Mouse (Mus musculus): Measurements from ENCODE around the gene Fgfr2. TPM values are rescaled to one million over a fixed set of nuclear protein-coding genes. Genes with fewer than 3 reads are reported as not detected.
"Not testable (repeated sequence)": the region's sequence is repeated elsewhere in the genome, so short reads cannot be mapped to it uniquely, and the experiment has no call there.

Gene Fgfr2
- total RNA-seq, 2 experiments from 2014 or later: 43.7 to 44.3 TPM

- no peak for DNase-seq (ENCODE audit: extremely low spot score in 1 of 2, low spot score in 1 of 2)
These were observed 668.0 kb downstream of the Fgfr2 start for GRCm38 (mm10) chr7:132455071-132455720.

- no peak for DNase-seq (ENCODE audit: extremely low spot score in 1 of 2, low spot score in 1 of 2)
These were observed 673.0 kb downstream of the Fgfr2 start for GRCm38 (mm10) chr7:132449891-132450735.

- no peak for DNase-seq (ENCODE audit: extremely low spot score in 1 of 2, low spot score in 1 of 2)
These were observed 674.5 kb downstream of the Fgfr2 start for GRCm38 (mm10) chr7:132448511-132449154.

GRCm38 (mm10) chr7:132447558-132447957, 675.6 kb downstream of the Fgfr2 start:
- no peak for DNase-seq (ENCODE audit: extremely low spot score in 1 of 2, low spot score in 1 of 2)

GRCm38 (mm10) chr7:132446841-132447240, 676.3 kb downstream of the Fgfr2 start:
- no peak for DNase-seq (ENCODE audit: extremely low spot score in 1 of 2, low spot score in 1 of 2)

- DNase-seq (ENCODE audit: extremely low spot score in 1 of 2, low spot score in 1 of 2): no peak
These were observed 678.9 kb downstream of the Fgfr2 start for GRCm38 (mm10) chr7:132444221-132444620.

- no peak for DNase-seq (ENCODE audit: extremely low spot score in 1 of 2, low spot score in 1 of 2)
These were observed 679.4 kb downstream of the Fgfr2 start for GRCm38 (mm10) chr7:132443769-132444168.

- DNase-seq (ENCODE audit: extremely low spot score in 1 of 2, low spot score in 1 of 2): no peak
These were observed 680.0 kb downstream of the Fgfr2 start for GRCm38 (mm10) chr7:132443134-132443533.

GRCm38 (mm10) chr7:132442133-132442763, 680.9 kb downstream of the Fgfr2 start:
- DNase-seq (ENCODE audit: extremely low spot score in 1 of 2, low spot score in 1 of 2): not testable (repeated sequence)

GRCm38 (mm10) chr7:132439916-132440315, 683.2 kb downstream of the Fgfr2 start:
- DNase-seq (ENCODE audit: extremely low spot score in 1 of 2, low spot score in 1 of 2): no peak

- no peak for DNase-seq (ENCODE audit: extremely low spot score in 1 of 2, low spot score in 1 of 2)
These were observed 685.1 kb downstream of the Fgfr2 start for GRCm38 (mm10) chr7:132438060-132438459.

- DNase-seq (ENCODE audit: extremely low spot score in 1 of 2, low spot score in 1 of 2): no peak
These were observed 685.7 kb downstream of the Fgfr2 start for GRCm38 (mm10) chr7:132437431-132437830.

GRCm38 (mm10) chr7:132435486-132436055, 687.6 kb downstream of the Fgfr2 start:
- no peak for DNase-seq (ENCODE audit: extremely low spot score in 1 of 2, low spot score in 1 of 2)

GRCm38 (mm10) chr7:132429324-132429723, 693.8 kb downstream of the Fgfr2 start:
- DNase-seq (ENCODE audit: extremely low spot score in 1 of 2, low spot score in 1 of 2): no peak

- DNase-seq (ENCODE audit: extremely low spot score in 1 of 2, low spot score in 1 of 2): no peak
These were observed 694.8 kb downstream of the Fgfr2 start for GRCm38 (mm10) chr7:132428308-132428707.

GRCm38 (mm10) chr7:132426069-132426468, 697.1 kb downstream of the Fgfr2 start:
- DNase-seq (ENCODE audit: extremely low spot score in 1 of 2, low spot score in 1 of 2): no peak

- no peak for DNase-seq (ENCODE audit: extremely low spot score in 1 of 2, low spot score in 1 of 2)
These were observed 697.7 kb downstream of the Fgfr2 start for GRCm38 (mm10) chr7:132425364-132425999.

- DNase-seq (ENCODE audit: extremely low spot score in 1 of 2, low spot score in 1 of 2): no peak
These were observed 699.6 kb downstream of the Fgfr2 start for GRCm38 (mm10) chr7:132423570-132423969.

GRCm38 (mm10) chr7:132419378-132420255, 703.5 kb downstream of the Fgfr2 start:
- no peak for DNase-seq (ENCODE audit: extremely low spot score in 1 of 2, low spot score in 1 of 2)
